Mouse (Mus musculus) E14TG2a.4 (cell line): Measurements from ENCODE around the gene Apip.

Experiments used
- CTCF ChIP-seq: conservative IDR thresholded peaks from 2 replicates; pipeline ENCODE4 v1.5.1; 2014; ENCODE audit warnings: low read length
- NANOG ChIP-seq: IDR thresholded peaks from 2 replicates; pipeline ENCODE4 v1.6.1; 2014; ENCODE audit warnings: borderline replicate concordance, low read length, mixed read lengths

DNA sequence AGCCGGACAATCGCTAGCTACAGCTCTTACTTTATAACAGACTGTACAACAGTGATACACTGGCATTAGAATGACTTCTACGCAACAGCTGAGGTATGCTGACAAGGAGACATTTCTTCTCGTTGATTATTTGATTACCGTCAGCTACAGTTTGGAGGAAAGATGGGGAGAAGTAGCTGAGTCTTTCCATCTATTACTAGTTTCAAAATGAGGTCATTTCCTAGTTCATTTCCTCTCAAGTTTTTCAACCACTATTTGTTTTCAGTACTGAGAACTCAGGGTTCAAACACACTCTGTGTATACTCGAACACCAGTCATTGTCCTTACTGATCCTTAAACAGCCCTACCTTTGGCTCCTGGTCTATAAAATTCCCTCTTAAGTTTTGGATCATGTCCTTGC lies 17.7 kb upstream of the Apip start:
- TF ChIP-seq CTCF (no peak), NANOG (no peak)
